Mouse (Mus musculus): Measurements from ENCODE around the gene Mlana.

DNA sequence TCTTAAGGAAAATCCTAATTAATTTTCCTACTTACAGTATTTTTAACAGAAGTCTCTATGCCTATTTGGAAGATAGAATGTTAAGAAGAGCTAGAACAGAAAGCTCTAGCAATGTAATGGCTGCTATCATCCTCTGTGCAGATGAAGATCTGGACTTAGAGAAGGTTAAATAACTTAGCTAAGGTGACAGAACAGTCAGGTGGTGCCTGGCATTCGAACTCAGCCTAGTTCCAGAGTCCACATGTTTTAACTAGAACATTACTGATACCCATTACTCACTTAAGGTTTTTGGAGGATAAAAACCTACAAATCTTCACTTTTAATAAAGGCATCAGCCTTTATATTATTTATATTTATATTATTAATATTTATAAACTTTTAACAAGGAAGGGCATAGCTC is 43.0 kb downstream of the Mlana start:
- TF ChIP-seq POLR2A (IDR thresholded peaks at IDR 0.05; ENCODE audit: borderline replicate concordance, insufficient read depth, low read length): no peak
- TF ChIP-seq CTCF (IDR thresholded peaks at IDR 0.05; ENCODE audit: borderline replicate concordance, insufficient read depth, low read depth, low read length): no peak

Measured in cerebellum, adult 2 months (tissue).